Mouse (Mus musculus) heart, adult 18-20 months (tissue): ENCODE measurements at regions not wholly inside any gene's neighbourhood (a gene's known extent, or its start where the extent isn't known, plus 50 kb on each side); places are given as distances from the start of the nearest gene placed in this dataset.

Source experiments
- DNase-seq, 2 experiments: peaks; one replicate each; pipeline ENCODE4 v3.0.0; 2021 to 2022; ENCODE audit warnings: mixed read lengths in 1 of 2

DNA sequence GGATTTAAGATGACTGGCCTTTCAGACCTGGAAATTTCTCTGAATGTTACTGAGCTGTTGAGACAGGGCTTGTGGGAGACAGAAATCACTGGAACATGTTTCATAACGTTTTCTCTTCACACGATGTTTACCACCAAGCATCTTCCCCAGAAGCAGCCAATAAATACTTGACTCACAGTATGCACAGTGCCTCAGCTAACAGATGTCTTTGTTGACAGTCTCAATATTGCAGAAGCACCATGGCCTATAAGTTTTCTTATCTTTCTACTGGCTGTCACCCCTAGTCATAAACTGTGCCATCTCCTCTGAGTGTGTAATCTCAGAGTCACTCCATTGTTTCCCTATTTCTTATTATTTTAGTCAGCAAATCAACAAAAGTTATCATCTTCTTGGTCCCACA is 187.9 kb upstream of the Gm38303 start:
- DNase-seq, result no peak

DNA sequence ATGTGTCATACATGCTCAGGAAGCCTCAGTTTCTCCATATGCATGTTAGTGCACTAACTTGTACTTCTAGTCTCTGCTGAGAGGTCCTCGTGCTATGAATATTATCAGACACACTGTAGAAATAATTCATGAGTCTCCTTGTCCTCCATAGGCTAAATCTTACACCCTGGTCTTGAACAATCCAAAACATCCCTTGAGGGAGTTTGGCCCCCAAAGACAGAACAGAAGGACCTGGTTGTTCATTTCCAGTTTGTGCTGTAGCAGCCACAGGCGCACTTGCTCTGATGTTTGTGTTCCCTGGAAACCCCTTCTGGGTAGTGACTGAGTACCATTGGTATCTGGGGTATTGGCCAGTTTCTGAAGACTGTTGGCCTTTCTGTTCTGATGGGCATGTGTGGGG is 176.7 kb upstream of the Gm38303 start:
- DNase-seq, result no peak

DNA sequence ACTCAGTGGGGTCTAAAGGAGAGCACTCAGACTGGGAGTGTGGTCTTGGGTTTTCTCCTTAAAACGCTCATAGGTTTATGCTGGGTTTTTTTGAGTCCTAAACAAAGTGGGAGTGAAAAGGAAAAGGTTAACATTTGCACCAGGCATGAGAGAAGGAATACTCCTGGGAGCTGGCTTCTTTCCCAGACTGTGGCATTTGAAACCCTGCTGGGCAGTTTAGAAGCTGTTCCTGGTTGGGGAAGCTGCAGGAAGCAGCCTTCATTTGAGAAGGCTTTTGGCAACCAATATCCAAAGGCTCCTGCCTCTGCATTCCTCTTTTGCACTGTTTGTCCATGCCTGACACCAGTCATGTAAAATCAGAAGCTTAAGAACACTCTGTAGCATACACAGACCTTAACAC is 175.9 kb upstream of the Gm38303 start:
- DNase-seq, result peak; percentile 2 to 3
